Mouse (Mus musculus) thymus, adult 2 months (tissue): ENCODE measurements around the gene Tmem81.

Experiments used
- CTCF ChIP-seq: fragments of 200-500 bp; IDR thresholded peaks from 2 replicates; pipeline ENCODE4 v1.5.1; 2012; ENCODE audit warnings: mild to moderate bottlenecking, control low read depth, low read length, moderate library complexity, borderline replicate concordance; ENCODE audit not compliant: control insufficient read depth, poor library complexity, insufficient read depth; ENCODE audit errors: extremely low read depth
- POLR2A ChIP-seq: fragments of 200-500 bp; IDR thresholded peaks from 2 replicates; pipeline ENCODE4 v1.6.1; 2012; ENCODE audit warnings: mild to moderate bottlenecking, low read length, control low read depth, moderate library complexity; ENCODE audit not compliant: control insufficient read depth, poor library complexity, insufficient read depth; ENCODE audit errors: extremely low read depth

DNA sequence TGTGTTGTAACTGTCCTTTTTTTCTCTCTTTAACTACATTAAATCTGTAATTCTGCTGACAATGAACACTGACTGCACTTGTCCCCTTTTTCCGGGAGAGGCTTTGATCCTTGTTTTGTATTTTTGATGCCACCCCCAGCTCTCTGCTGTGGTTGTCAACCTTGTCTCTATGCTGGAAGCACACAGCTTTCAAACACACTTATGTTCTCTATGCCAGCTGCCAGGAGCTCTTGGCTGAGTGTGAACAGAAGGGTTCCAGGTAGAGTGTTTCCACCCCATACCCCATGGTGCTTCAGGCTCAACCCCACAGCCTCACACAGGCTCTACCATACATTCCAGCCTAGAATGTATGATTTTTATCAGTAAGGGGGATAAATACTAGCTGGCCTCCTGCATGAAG lies 31.5 kb upstream of the Tmem81 start:
- TF ChIP-seq CTCF, result no peak
- TF ChIP-seq POLR2A, result no peak
